8 mouse cellular contexts compared by ENCODE assay signal in the genomic region with DNA sequence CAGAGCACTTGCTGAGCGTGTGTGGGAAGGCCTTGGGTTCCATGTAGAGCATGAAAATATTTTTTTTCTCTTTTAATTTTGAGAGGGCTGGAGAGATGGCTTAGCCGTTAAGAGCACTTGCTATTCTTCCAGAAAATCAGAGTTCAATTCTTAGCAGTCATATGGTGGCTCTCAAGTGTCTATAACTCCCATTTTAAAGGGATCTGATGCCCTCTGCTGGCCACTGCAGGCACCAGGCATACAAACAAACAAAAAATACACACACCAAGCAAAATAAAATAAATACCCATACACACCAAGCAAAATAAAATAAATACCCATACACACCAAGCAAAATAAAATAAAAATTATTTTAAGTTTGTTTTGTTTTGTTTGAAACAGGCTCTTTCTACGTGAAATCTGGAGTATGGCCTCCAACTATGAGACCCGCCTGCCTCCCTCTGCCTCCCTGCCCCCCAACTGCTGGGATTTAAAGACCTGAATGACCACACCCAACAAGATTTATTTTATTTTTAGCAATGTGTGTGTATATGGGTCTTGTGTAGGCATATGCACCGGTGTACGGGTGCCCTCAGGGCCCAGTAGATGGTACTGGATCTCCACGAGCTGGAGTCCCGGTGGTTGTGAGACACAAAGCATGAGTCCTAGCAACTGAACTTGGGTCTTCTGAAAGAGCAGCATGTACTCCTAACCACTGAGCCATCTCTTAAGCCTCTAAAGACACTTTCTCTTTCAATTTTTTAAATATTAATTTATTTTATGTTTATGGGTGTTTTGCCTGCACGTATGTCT. TPM values are rescaled to one million over a fixed set of nuclear protein-coding genes. Genes with fewer than 3 reads are reported as not detected.
DNase-seq lines count a peak whose midpoint lies in the region; ATAC-seq and TF ChIP-seq lines count a peak whose summit lies in the region.

No protein-coding gene starts in this region.

- no peak for TF ChIP-seq EP300 in lung, postnatal 0 days (IDR thresholded peaks at IDR 0.05)

- 73% methylated on average over 9 of the region's 9 CpGs for WGBS in forebrain, embryonic 11.5 days
- 72% methylated on average over 9 of the region's 9 CpGs for WGBS in forebrain, embryonic 15.5 days
- WGBS in liver, embryonic 11.5 days = 70% methylated on average over 9 of the region's 9 CpGs
- WGBS in lung, postnatal 0 days = 73% methylated on average over 9 of the region's 9 CpGs

- ATAC-seq in forebrain, embryonic 11.5 days (replicated peaks; ENCODE audit: low FRiP score) = 0 out of 2 replicates have a peak, but pooled peaks have one; percentile 27
- no peak for ATAC-seq in forebrain, embryonic 15.5 days (replicated peaks)
- ATAC-seq in liver, embryonic 11.5 days (replicated peaks; ENCODE audit: low FRiP score) = no peak
- ATAC-seq in hematopoietic stem cell, adult 5-6 weeks (replicated peaks in 1 of 2; ENCODE audit: insufficient read depth in 1 of 2, low FRiP score in 2 of 2, low TSS enrichment in 1 of 2, low read depth in 1 of 2, poor library complexity in 2 of 2, severe bottlenecking in 2 of 2) = peak; percentile 51 to 58; a peak in 3 of 4 replicates
- no peak for ATAC-seq in lung, postnatal 0 days

- no peak overlapping the region for H3K4me2 ChIP-seq in forebrain, embryonic 11.5 days (ENCODE audit: low read depth, low read length, severe bottlenecking)
- H3K4me2 ChIP-seq in forebrain, embryonic 15.5 days (replicated peaks) = no peak overlapping the region
- H3K4me2 ChIP-seq in liver, embryonic 11.5 days = no peak overlapping the region
- H3K4me2 ChIP-seq in lung, postnatal 0 days (replicated peaks; ENCODE audit: low read depth, low read length) = no peak overlapping the region

- H3K9ac ChIP-seq in forebrain, embryonic 11.5 days (ENCODE audit: low read length) = no peak overlapping the region
- no peak overlapping the region for H3K9ac ChIP-seq in forebrain, embryonic 15.5 days (replicated peaks)
- no peak overlapping the region for H3K9ac ChIP-seq in liver, embryonic 11.5 days (ENCODE audit: low read depth, low read length)
- no peak overlapping the region for H3K9ac ChIP-seq in lung, postnatal 0 days (replicated peaks; ENCODE audit: low read depth)

- DNase-seq in forebrain, embryonic 11.5 days (ENCODE audit: low spot score) = no peak
- peak; percentile 63 for DNase-seq in liver
- no peak for DNase-seq in liver, embryonic 11.5 days (ENCODE audit: low spot score)
- peak; percentile 56 for DNase-seq in adrenal gland, postnatal 25 days
- peak; percentile 82 for DNase-seq in lung, postnatal 0 days (ENCODE audit: low spot score)
- peak; percentile 51 to 76 for DNase-seq in spleen, postnatal 4 days (ENCODE audit: low spot score in 2 of 2)

- no peaks in the 10 kb centered on the region; the same call in 1 of the 2 replicates for H3K4me1 ChIP-seq in forebrain, embryonic 11.5 days (replicated peaks; ENCODE audit: control insufficient read depth, insufficient read depth, low read length)
- H3K4me1 ChIP-seq in forebrain, embryonic 15.5 days = no peaks in the 10 kb centered on the region
- peaks cover 20% of the 10 kb centered on the region for H3K4me1 ChIP-seq in liver, embryonic 11.5 days (replicated peaks; ENCODE audit: control insufficient read depth, insufficient read depth, low read length)
- H3K4me1 ChIP-seq in lung, postnatal 0 days (ENCODE audit: insufficient read depth, low read depth, low read length) = no peaks in the 10 kb centered on the region

- H3K36me3 ChIP-seq in forebrain, embryonic 11.5 days (ENCODE audit: control insufficient read depth, insufficient read depth, low read length) = no peaks in the 10 kb centered on the region
- no peaks in the 10 kb centered on the region for H3K36me3 ChIP-seq in forebrain, embryonic 15.5 days
- H3K36me3 ChIP-seq in liver, embryonic 11.5 days (ENCODE audit: control insufficient read depth, insufficient read depth, low read length) = no peaks in the 10 kb centered on the region
- no peaks in the 10 kb centered on the region for H3K36me3 ChIP-seq in lung, postnatal 0 days (ENCODE audit: insufficient read depth, low read length)

- H3K27ac ChIP-seq in forebrain, embryonic 11.5 days (ENCODE audit: low read depth, low read length) = no peak overlapping the region
- H3K27ac ChIP-seq in forebrain, embryonic 15.5 days (replicated peaks) = no peak overlapping the region
- no peak overlapping the region for H3K27ac ChIP-seq in liver, embryonic 11.5 days (ENCODE audit: low read depth, low read length)
- H3K27ac ChIP-seq in lung, postnatal 0 days (ENCODE audit: low read length) = no peak overlapping the region

- no peaks in the 10 kb centered on the region for H3K9me3 ChIP-seq in forebrain, embryonic 11.5 days (ENCODE audit: control insufficient read depth, low read length)
- no peaks in the 10 kb centered on the region for H3K9me3 ChIP-seq in forebrain, embryonic 15.5 days
- no peaks in the 10 kb centered on the region for H3K9me3 ChIP-seq in liver, embryonic 11.5 days (ENCODE audit: control insufficient read depth, low read length)
- H3K9me3 ChIP-seq in lung, postnatal 0 days (ENCODE audit: low read length) = no peaks in the 10 kb centered on the region

- no peak overlapping the region for H3K4me3 ChIP-seq in forebrain, embryonic 11.5 days (ENCODE audit: low read depth, low read length)
- H3K4me3 ChIP-seq in forebrain, embryonic 15.5 days = no peak overlapping the region
- no peak overlapping the region for H3K4me3 ChIP-seq in liver, embryonic 11.5 days (ENCODE audit: low read depth, low read length)
- H3K4me3 ChIP-seq in lung, postnatal 0 days (ENCODE audit: low read depth, low read length) = no peak overlapping the region

- H3K27me3 ChIP-seq in forebrain, embryonic 11.5 days (ENCODE audit: control insufficient read depth, insufficient read depth, low read length) = no peaks in the 10 kb centered on the region
- H3K27me3 ChIP-seq in forebrain, embryonic 15.5 days = no peaks in the 10 kb centered on the region
- no peaks in the 10 kb centered on the region for H3K27me3 ChIP-seq in liver, embryonic 11.5 days (replicated peaks; ENCODE audit: control insufficient read depth, insufficient read depth, low read length)
- H3K27me3 ChIP-seq in lung, postnatal 0 days (replicated peaks; ENCODE audit: insufficient read depth, low read length) = no peaks in the 10 kb centered on the region

- TF ChIP-seq CTCF in lung, postnatal 0 days (IDR thresholded peaks at IDR 0.05) = peak; percentile 78

RNA-seq across cellular contexts. Expression of a gene that starts 16.8 kb away (rescaled TPM):
- 1,858 and 1,977 TPM in 2 replicates for polyA plus RNA-seq in forebrain, embryonic 11.5 days (2014; fragmentation: Nextera tagmentation; extraction: Ambion mirVana)
- 953 and 957 TPM in 2 replicates for polyA plus RNA-seq in forebrain, embryonic 15.5 days (2015; fragmentation: Nextera tagmentation; extraction: Ambion mirVana)
- polyA plus RNA-seq in liver, embryonic 11.5 days (2014; fragmentation: Nextera tagmentation; extraction: Ambion mirVana) = 2,392 and 2,590 TPM in 2 replicates
- 428 and 430 TPM in 2 replicates for total RNA-seq in adrenal gland, postnatal 25 days (2021)
- total RNA-seq in hematopoietic stem cell, adult 5-6 weeks (2017) = 133 and 179 TPM in 2 replicates
- 305 and 319 TPM in 2 replicates for polyA plus RNA-seq in lung, postnatal 0 days (2015; fragmentation: Nextera tagmentation; extraction: Ambion mirVana)

RNA-seq across cellular contexts. Expression of a gene that starts 18.6 kb away (rescaled TPM):
- polyA plus RNA-seq in forebrain, embryonic 11.5 days (2014; fragmentation: Nextera tagmentation; extraction: Ambion mirVana) = not detected in 2 replicates
- polyA plus RNA-seq in forebrain, embryonic 15.5 days (2015; fragmentation: Nextera tagmentation; extraction: Ambion mirVana) = not detected in 2 replicates
- not detected in 2 replicates for polyA plus RNA-seq in liver, embryonic 11.5 days (2014; fragmentation: Nextera tagmentation; extraction: Ambion mirVana)
- 1.1 and 1.3 TPM in 2 replicates for total RNA-seq in adrenal gland, postnatal 25 days (2021)
- not detected in 2 replicates for total RNA-seq in hematopoietic stem cell, adult 5-6 weeks (2017)
- polyA plus RNA-seq in lung, postnatal 0 days (2015; fragmentation: Nextera tagmentation; extraction: Ambion mirVana) = 0.27 and 0.32 TPM in 2 replicates

Comparison
In these comparisons a context has a peak if more than half of its experiments do, and no peak if none do; other contexts are left out.
1. ATAC-seq: peak in forebrain, embryonic 11.5 days (single experiment) and hematopoietic stem cell, adult 5-6 weeks (2 of 2); none in forebrain, embryonic 15.5 days (single experiment), liver, embryonic 11.5 days (single experiment) and lung, postnatal 0 days (single experiment).
2. DNase-seq: peak in liver (single experiment), adrenal gland, postnatal 25 days (single experiment), lung, postnatal 0 days (single experiment) and spleen, postnatal 4 days (2 of 2); none in forebrain, embryonic 11.5 days (single experiment) and liver, embryonic 11.5 days (single experiment).